Mouse (Mus musculus) left cerebral cortex, adult 9 months (tissue): ENCODE data around the gene Gmppb.
A peak's percentile ranks its signal among the peaks of the same experiment; 100 is the strongest.
"Not testable (repeated sequence)": the region's sequence is repeated elsewhere in the genome, so short reads cannot be mapped to it uniquely, and the experiment has no call there.

Experiments
- DNase-seq, 2 experiments: peaks; one replicate each; pipeline ENCODE4 v3.0.0; 2022; ENCODE audit warnings: low spot score in 2 of 2

Gmppb gene

GRCm38 (mm10) chr9:108049016-108049455 lies at the start of gene Gmppb:
TSS of gene Gmppb (plus strand) at chr9:108049242.
- peak; percentile 93 to 97 for DNase-seq

GRCm38 (mm10) chr9:108001922-108002770 lies 46.9 kb upstream of the Gmppb start, which contains the start of gene Ip6k1:
TSS of gene Ip6k1 (plus strand) at chr9:108002501.
- peak; percentile 100 for DNase-seq

- no peak for DNase-seq
These were observed 46.1 kb upstream of the Gmppb start for GRCm38 (mm10) chr9:108002778-108003530.

- DNase-seq = no peak
These were observed 45.5 kb upstream of the Gmppb start for GRCm38 (mm10) chr9:108003531-108003890.

- DNase-seq = no peak
These were observed 41.0 kb upstream of the Gmppb start for GRCm38 (mm10) chr9:108008041-108008440.

- no peak for DNase-seq
These were observed 38.7 kb upstream of the Gmppb start for GRCm38 (mm10) chr9:108010385-108010784.

GRCm38 (mm10) chr9:108013577-108013976 lies 35.5 kb upstream of the Gmppb start:
- not testable (repeated sequence) for DNase-seq

GRCm38 (mm10) chr9:108017127-108017526 lies 31.9 kb upstream of the Gmppb start:
- peak in 1 of 2 experiments; percentile 42 for DNase-seq

- DNase-seq = no peak
These were observed 28.3 kb upstream of the Gmppb start for GRCm38 (mm10) chr9:108020741-108021140.

- DNase-seq = no peak
These were observed 25.8 kb upstream of the Gmppb start for GRCm38 (mm10) chr9:108023216-108023615.

- DNase-seq = no peak
These were observed 22.5 kb upstream of the Gmppb start for GRCm38 (mm10) chr9:108026584-108026983.

GRCm38 (mm10) chr9:108027867-108028266 lies 21.2 kb upstream of the Gmppb start:
- no peak for DNase-seq

- no peak for DNase-seq
These were observed 16.9 kb upstream of the Gmppb start for GRCm38 (mm10) chr9:108032126-108032525.

- no peak for DNase-seq
These were observed 13.5 kb upstream of the Gmppb start for GRCm38 (mm10) chr9:108035331-108036156.

GRCm38 (mm10) chr9:108044751-108045492 lies 4.1 kb upstream of the Gmppb start:
- DNase-seq = no peak

- DNase-seq = no peak
These were observed 2.5 kb upstream of the Gmppb start for GRCm38 (mm10) chr9:108046582-108046981.

GRCm38 (mm10) chr9:108047601-108048565 lies 1.2 kb upstream of the Gmppb start:
- DNase-seq = no peak

GRCm38 (mm10) chr9:108048566-108048955 lies 481 bp upstream of the Gmppb start:
- no peak for DNase-seq

- no peak for DNase-seq
These were observed 664 bp downstream of the Gmppb start for GRCm38 (mm10) chr9:108049561-108050251.
